Mouse (Mus musculus) kidney, adult 2 months (tissue): Measurements from ENCODE around the gene Coa5.

Experiments
- CTCF ChIP-seq: fragments of 200-500 bp; conservative IDR thresholded peaks from 2 replicates; pipeline ENCODE4 v1.5.1; 2011; ENCODE audit warnings: low read depth, mild to moderate bottlenecking, control low read depth, low read length, moderate library complexity, mixed read lengths; ENCODE audit not compliant: insufficient read depth, insufficient read length
- POLR2A ChIP-seq: fragments of 200-500 bp; IDR thresholded peaks from one replicate; pipeline ENCODE4 v1.6.1; 2011; ENCODE audit warnings: low read depth, low read length, control low read depth

GRCm38 (mm10) chr1:37467806-37468205 lies 37.9 kb upstream of the Coa5 start:
- no peak for TF ChIP-seq POLR2A
- no peak for TF ChIP-seq CTCF
